Mouse (Mus musculus) hindbrain, embryonic 11.5 days (tissue): ENCODE measurements around the gene Plxna4. TPM values are rescaled to one million over a fixed set of nuclear protein-coding genes. Genes with fewer than 3 reads are reported as not detected.

Source experiments
- ATAC-seq: fragments of 200-750 bp; cut with Nextera tagmentation; 2 replicates; pipeline ENCODE4 v1.8.0; 2017; ENCODE audit warnings: mild to moderate bottlenecking, moderate TSS enrichment, moderate library complexity; ENCODE audit not compliant: low FRiP score
- DNase-seq: peaks from one replicate; pipeline ENCODE4 v3.0.0-alpha.2; 2015; ENCODE audit warnings: low spot score
- H3K27ac ChIP-seq: fragments of 300-500 bp; sonication (generic); 2 replicates; pipeline ENCODE4 v1.5.1; 2014; ENCODE audit warnings: mild to moderate bottlenecking, low read depth, low read length
- H3K27me3 ChIP-seq: fragments of 300-500 bp; sonication (generic); 2 replicates; pipeline ENCODE4 v1.6.1; 2014; ENCODE audit warnings: mild to moderate bottlenecking, low read length, moderate library complexity, mixed read lengths; ENCODE audit not compliant: control insufficient read depth, insufficient read depth
- H3K36me3 ChIP-seq: fragments of 300-500 bp; sonication (generic); 2 replicates; pipeline ENCODE4 v1.6.1; 2014; ENCODE audit warnings: mild to moderate bottlenecking, low read length, moderate library complexity, mixed read lengths; ENCODE audit not compliant: control insufficient read depth, insufficient read depth
- H3K4me1 ChIP-seq: fragments of 300-500 bp; sonication (generic); replicated peaks from 2 replicates; pipeline ENCODE4 v1.6.1; 2014; ENCODE audit warnings: low read length, mixed read lengths; ENCODE audit not compliant: control insufficient read depth, insufficient read depth
- H3K4me2 ChIP-seq: fragments of 300-500 bp; sonication (generic); replicated peaks from 2 replicates; pipeline ENCODE4 v1.6.1; 2014; ENCODE audit warnings: mild to moderate bottlenecking, low read depth, low read length
- H3K4me3 ChIP-seq: fragments of 300-500 bp; sonication (generic); 2 replicates; pipeline ENCODE4 v1.5.1; 2014; ENCODE audit warnings: low read depth, low read length
- H3K9ac ChIP-seq: fragments of 300-500 bp; sonication (generic); 2 replicates; pipeline ENCODE4 v1.6.1; 2014; ENCODE audit warnings: low read depth, low read length
- H3K9me3 ChIP-seq: fragments of 300-500 bp; sonication (generic); 2 replicates; pipeline ENCODE4 v1.6.1; 2016; ENCODE audit warnings: low read length; ENCODE audit not compliant: control insufficient read depth
- WGBS: fragments of 180-500 bp; shearing (Covaris S2); extraction: QIAGEN DNeasy Blood & Tissue Kit; methylation state at CpG from one replicate; pipeline ENCODE4 v1.1.7; 2014; 5-methylcytosine and 5-hydroxymethylcytosine counted together
- polyA plus RNA-seq: library from polyadenylated mRNA; unstranded; fragments of >200 nt; fragmentation: Nextera tagmentation; extraction: Ambion mirVana; gene quantifications from 2 replicates; pipeline ENCODE4 v1.2.1, GENCODE M21; 2014

Plxna4 gene
- polyA plus RNA-seq, 1 experiment from 2014 or later: 8.1 TPM

GRCm38 (mm10) chr6:32212439-32212838 lies 375.6 kb downstream of the Plxna4 start:
- Histone ChIP-seq H3K9me3 (no peaks in the 10 kb centered on the region), H3K4me1 (no peaks in the 10 kb centered on the region), H3K4me3 (no peak overlapping the region), H3K36me3 (no peaks in the 10 kb centered on the region), H3K27ac (no peak overlapping the region), H3K4me2 (no peak overlapping the region), H3K27me3 (no peaks in the 10 kb centered on the region), H3K9ac (no peak overlapping the region)
- 52% methylated on average over 4 of the region's 4 CpGs for WGBS
- DNase-seq (no peak), ATAC-seq (no peak)

- Histone ChIP-seq H3K4me2 (no peak overlapping the region), H3K27ac (no peak overlapping the region), H3K9ac (no peak overlapping the region), H3K4me3 (no peak overlapping the region), H3K9me3 (no peaks in the 10 kb centered on the region), H3K4me1 (no peaks in the 10 kb centered on the region), H3K27me3 (no peaks in the 10 kb centered on the region), H3K36me3 (no peaks in the 10 kb centered on the region)
- WGBS: 73% methylated on average over 7 of the region's 7 CpGs
- DNase-seq (no peak), ATAC-seq (no peak)
Observed at GRCm38 (mm10) chr6:32210139-32210538, 377.9 kb downstream of the Plxna4 start.

GRCm38 (mm10) chr6:32208951-32209350 lies 379.0 kb downstream of the Plxna4 start:
- ATAC-seq (no peak), DNase-seq (no peak)
- 87% methylated on average over 7 of the region's 7 CpGs for WGBS
- H3K9me3 ChIP-seq: no peaks in the 10 kb centered on the region
- H3K27ac ChIP-seq: no peak overlapping the region
- H3K4me3 ChIP-seq: no peak overlapping the region
- no peaks in the 10 kb centered on the region for H3K4me1 ChIP-seq
- no peaks in the 10 kb centered on the region for H3K27me3 ChIP-seq
- H3K4me2 ChIP-seq: no peak overlapping the region
- H3K36me3 ChIP-seq: no peaks in the 10 kb centered on the region
- no peak overlapping the region for H3K9ac ChIP-seq

GRCm38 (mm10) chr6:32204253-32204652 lies 383.7 kb downstream of the Plxna4 start:
- no peak overlapping the region for H3K4me2 ChIP-seq
- H3K36me3 ChIP-seq: no peaks in the 10 kb centered on the region
- no peak overlapping the region for H3K27ac ChIP-seq
- ATAC-seq (no peak), DNase-seq (no peak)
- H3K4me3 ChIP-seq: no peak overlapping the region
- 90% methylated on average over 4 of the region's 4 CpGs for WGBS
- no peaks in the 10 kb centered on the region for H3K4me1 ChIP-seq
- no peak overlapping the region for H3K9ac ChIP-seq
- no peaks in the 10 kb centered on the region for H3K27me3 ChIP-seq
- no peaks in the 10 kb centered on the region for H3K9me3 ChIP-seq

- Histone ChIP-seq H3K9ac (no peak overlapping the region), H3K9me3 (no peaks in the 10 kb centered on the region), H3K36me3 (no peaks in the 10 kb centered on the region), H3K4me2 (no peak overlapping the region), H3K27me3 (no peaks in the 10 kb centered on the region), H3K27ac (no peak overlapping the region), H3K4me3 (no peak overlapping the region), H3K4me1 (no peaks in the 10 kb centered on the region)
- DNase-seq (no peak), ATAC-seq (no peak)
- 57% methylated on average over 4 of the region's 4 CpGs for WGBS
Observed at GRCm38 (mm10) chr6:32203389-32203788, 384.6 kb downstream of the Plxna4 start.

- ATAC-seq: no peak
- H3K27ac ChIP-seq: no peak overlapping the region
- H3K27me3 ChIP-seq: no peaks in the 10 kb centered on the region
- H3K4me3 ChIP-seq: no peak overlapping the region
- H3K9me3 ChIP-seq: no peaks in the 10 kb centered on the region
- no peaks in the 10 kb centered on the region for H3K36me3 ChIP-seq
- 55% methylated on average over 1 of the region's 1 CpGs for WGBS
- no peak overlapping the region for H3K9ac ChIP-seq
- H3K4me2 ChIP-seq: no peak overlapping the region
- no peaks in the 10 kb centered on the region for H3K4me1 ChIP-seq
- no peak for DNase-seq
Observed at GRCm38 (mm10) chr6:32202664-32203192, 385.3 kb downstream of the Plxna4 start.

GRCm38 (mm10) chr6:32201506-32201905 lies 386.5 kb downstream of the Plxna4 start:
- no peaks in the 10 kb centered on the region for H3K9me3 ChIP-seq
- H3K27me3 ChIP-seq: no peaks in the 10 kb centered on the region
- DNase-seq: no peak
- no peak overlapping the region for H3K27ac ChIP-seq
- no peak for ATAC-seq
- H3K36me3 ChIP-seq: no peaks in the 10 kb centered on the region
- no peak overlapping the region for H3K4me3 ChIP-seq
- H3K4me1 ChIP-seq: no peaks in the 10 kb centered on the region
- no peak overlapping the region for H3K9ac ChIP-seq
- no peak overlapping the region for H3K4me2 ChIP-seq

- Histone ChIP-seq H3K27me3 (no peaks in the 10 kb centered on the region), H3K4me1 (no peaks in the 10 kb centered on the region), H3K4me2 (no peak overlapping the region), H3K36me3 (no peaks in the 10 kb centered on the region), H3K4me3 (no peak overlapping the region), H3K9me3 (no peaks in the 10 kb centered on the region), H3K27ac (no peak overlapping the region), H3K9ac (no peak overlapping the region)
- ATAC-seq (no peak), DNase-seq (no peak)
- WGBS: 82% methylated on average over 2 of the region's 2 CpGs
Observed at GRCm38 (mm10) chr6:32199616-32200015, 388.4 kb downstream of the Plxna4 start.

- Histone ChIP-seq H3K27me3 (no peaks in the 10 kb centered on the region), H3K9ac (no peak overlapping the region), H3K9me3 (no peaks in the 10 kb centered on the region), H3K4me3 (no peak overlapping the region), H3K4me2 (no peak overlapping the region), H3K4me1 (no peaks in the 10 kb centered on the region), H3K27ac (no peak overlapping the region), H3K36me3 (no peaks in the 10 kb centered on the region)
- no peak for DNase-seq
- 86% methylated on average over 9 of the region's 9 CpGs for WGBS
- ATAC-seq: no peak
Observed at GRCm38 (mm10) chr6:32196913-32197312, 391.1 kb downstream of the Plxna4 start.
